Mouse (Mus musculus): ENCODE results near the gene Ndufv3. TPM values are rescaled to one million over a fixed set of nuclear protein-coding genes. Genes with fewer than 3 reads are reported as not detected.

Ndufv3 gene
- polyA plus RNA-seq, 1 experiment, result 475 TPM

GRCm38 (mm10) chr17:31576394-31577175 is 56.7 kb downstream of the Ndufv3 start:
- Histone ChIP-seq H3K4me1 (ENCODE audit: control insufficient read depth, insufficient read depth, low read length) (no peaks in the 10 kb centered on the region), H3K27ac (ENCODE audit: insufficient read depth, low read depth, low read length) (no peak overlapping the region), H3K4me3 (ENCODE audit: insufficient read depth, low read depth, low read length) (no peak overlapping the region), H3K27me3 (replicated peaks; ENCODE audit: control insufficient read depth, insufficient read depth, low read length) (no peaks in the 10 kb centered on the region), H3K36me3 (ENCODE audit: control insufficient read depth, insufficient read depth, low read length) (no peaks in the 10 kb centered on the region)
- DNase-seq, result no peak
- TF ChIP-seq POLR2A (IDR thresholded peaks at IDR 0.05; ENCODE audit: low read depth, low read length) (no peak), CTCF (conservative IDR thresholded peaks at IDR 0.05; ENCODE audit: insufficient read depth, insufficient read length, low read depth, low read length) (no peak)
- WGBS, result 79% methylated on average over 10 of the region's 10 CpGs

- Histone ChIP-seq H3K27ac (ENCODE audit: insufficient read depth, low read depth, low read length) (no peak overlapping the region), H3K4me1 (ENCODE audit: control insufficient read depth, insufficient read depth, low read length) (no peaks in the 10 kb centered on the region), H3K27me3 (replicated peaks; ENCODE audit: control insufficient read depth, insufficient read depth, low read length) (no peaks in the 10 kb centered on the region), H3K36me3 (ENCODE audit: control insufficient read depth, insufficient read depth, low read length) (no peaks in the 10 kb centered on the region), H3K4me3 (ENCODE audit: insufficient read depth, low read depth, low read length) (no peak overlapping the region)
- no peak for TF ChIP-seq CTCF (conservative IDR thresholded peaks at IDR 0.05; ENCODE audit: insufficient read depth, insufficient read length, low read depth, low read length)
- no peak for TF ChIP-seq POLR2A (IDR thresholded peaks at IDR 0.05; ENCODE audit: low read depth, low read length)
- DNase-seq, result no peak
- 52% methylated on average over 3 of the region's 3 CpGs for WGBS
Observed at GRCm38 (mm10) chr17:31580344-31580743, 60.4 kb downstream of the Ndufv3 start.

Other genes starting within 250 kb of the Ndufv3 start
- gene Rsph1, start 242.7 kb upstream of the Ndufv3 start, polyA plus RNA-seq (2012; rRNA removed), result 0.73 and 1.1 TPM in 2 replicates
- 6.3 and 6.5 TPM in 2 replicates for gene Slc37a1, start 233.3 kb upstream of the Ndufv3 start, polyA plus RNA-seq (2012; rRNA removed)
- 74.3 and 106 TPM in 2 replicates for gene Pde9a, start 133.9 kb upstream of the Ndufv3 start, polyA plus RNA-seq (2012; rRNA removed)
- 28.3 and 29.6 TPM in 2 replicates for gene Wdr4, start 135 bp upstream of the Ndufv3 start, polyA plus RNA-seq (2012; rRNA removed)
- 19.2 and 19.9 TPM in 2 replicates for gene Pknox1, start 44.6 kb downstream of the Ndufv3 start, polyA plus RNA-seq (2012; rRNA removed)
- 140 and 154 TPM in 2 replicates for gene Cbs, start 117.1 kb downstream of the Ndufv3 start, polyA plus RNA-seq (2012; rRNA removed)
- 45.0 and 61.3 TPM in 2 replicates for gene U2af1, start 138.8 kb downstream of the Ndufv3 start, polyA plus RNA-seq (2012; rRNA removed)
- gene Cryaa, start 157.7 kb downstream of the Ndufv3 start, polyA plus RNA-seq (2012; rRNA removed), result 0.86 and 0.99 TPM in 2 replicates

All from kidney, adult 2 months (tissue).